Mouse (Mus musculus) megakaryocyte-erythroid progenitor cell, adult 5-6 weeks (primary cell): ENCODE data around the gene Olfr874. TPM values are rescaled to one million over a fixed set of nuclear protein-coding genes. Genes with fewer than 3 reads are reported as not detected.
A peak's percentile ranks its signal among the peaks of the same experiment; 100 is the strongest.
"Not testable (repeated sequence)": the region's sequence is repeated elsewhere in the genome, so short reads cannot be mapped to it uniquely, and the experiment has no call there.

Experiments used
- ATAC-seq: replicated peaks from 2 replicates; pipeline ENCODE4 v1.8.0; 2016; ENCODE audit warnings: mild to moderate bottlenecking, inconsistent platforms; ENCODE audit not compliant: severe bottlenecking, poor library complexity, low FRiP score, low TSS enrichment
- total RNA-seq, 2 experiments: library from RNA; stranded (forward) in 1 of 2; stranded (reverse) in 1 of 2; fragments of 200-1000, 215-1000 nt in 1 of 2; fragments of >200 nt in 1 of 2; fragmentation: Nextera tagmentation in 1 of 2; gene quantifications; 2 replicates each; pipeline ENCODE4 v1.2.3; 2014 to 2017

Gene Olfr874
- total RNA-seq (2014; fragmentation: Nextera tagmentation): not detected in 2 replicates
- total RNA-seq (2017): not detected in 2 replicates

GRCm38 (mm10) chr9:37744806-37745205 is at the start of gene Olfr874:
Olfr874 (plus strand) TSS chr9:37745106.
- no peak for ATAC-seq

- ATAC-seq: no peak
Observed at GRCm38 (mm10) chr9:37716150-37716549, 28.8 kb upstream of the Olfr874 start, which contains the start of gene Olfr160. Olfr160 (minus strand) TSS chr9:37716250.

- ATAC-seq: no peak
Observed at GRCm38 (mm10) chr9:37734310-37734709, 10.6 kb upstream of the Olfr874 start.

GRCm38 (mm10) chr9:37750319-37751075 is 5.6 kb downstream of the Olfr874 start:
- ATAC-seq: no peak

GRCm38 (mm10) chr9:37751467-37751866 is 6.6 kb downstream of the Olfr874 start:
- ATAC-seq: no peak

- ATAC-seq: no peak
Observed at GRCm38 (mm10) chr9:37752006-37752405, 7.1 kb downstream of the Olfr874 start.

- no peak for ATAC-seq
Observed at GRCm38 (mm10) chr9:37761728-37762127, 16.8 kb downstream of the Olfr874 start.

GRCm38 (mm10) chr9:37762541-37762940 is 17.6 kb downstream of the Olfr874 start:
- ATAC-seq: 0 out of 2 replicates have a peak, but pooled peaks have one; percentile 55

GRCm38 (mm10) chr9:37770661-37771060 is 25.8 kb downstream of the Olfr874 start:
- no peak for ATAC-seq

GRCm38 (mm10) chr9:37771759-37772158 is 26.9 kb downstream of the Olfr874 start, which contains the start of gene Olfr875:
Olfr875 (plus strand) TSS chr9:37771857.
- ATAC-seq: no peak

- ATAC-seq: no peak
Observed at GRCm38 (mm10) chr9:37782766-37783260, 37.9 kb downstream of the Olfr874 start.

- ATAC-seq: not testable (repeated sequence)
Observed at GRCm38 (mm10) chr9:37783394-37784387, 38.8 kb downstream of the Olfr874 start.

GRCm38 (mm10) chr9:37786411-37786810 is 41.5 kb downstream of the Olfr874 start:
- no peak for ATAC-seq

Other genes with a start within 250 kb of the Olfr874 start
- 0.45 TPM in 1 of 2 replicates, not detected in the other for gene Esam, start 217.0 kb upstream of the Olfr874 start, total RNA-seq (2014; fragmentation: Nextera tagmentation)
- gene Esam, start 217.0 kb upstream of the Olfr874 start, total RNA-seq (2017): 2.1 and 4.5 TPM in 2 replicates
- gene Vsig2, start 205.9 kb upstream of the Olfr874 start, total RNA-seq (2014; fragmentation: Nextera tagmentation): not detected in 2 replicates
- not detected in 2 replicates for gene Vsig2, start 205.9 kb upstream of the Olfr874 start, total RNA-seq (2017)
- 16.8 and 21.8 TPM in 2 replicates for gene Nrgn, start 192.2 kb upstream of the Olfr874 start, total RNA-seq (2014; fragmentation: Nextera tagmentation)
- gene Nrgn, start 192.2 kb upstream of the Olfr874 start, total RNA-seq (2017): 7.1 and 8.3 TPM in 2 replicates
- 15.3 and 16.8 TPM in 2 replicates for gene Siae, start 189.4 kb upstream of the Olfr874 start, total RNA-seq (2014; fragmentation: Nextera tagmentation)
- 9.6 and 11.3 TPM in 2 replicates for gene Siae, start 189.4 kb upstream of the Olfr874 start, total RNA-seq (2017)
- gene Spa17, start 131.4 kb upstream of the Olfr874 start, total RNA-seq (2014; fragmentation: Nextera tagmentation): 3.5 and 9.8 TPM in 2 replicates
- 6.2 TPM in 1 of 2 replicates, not detected in the other for gene Spa17, start 131.4 kb upstream of the Olfr874 start, total RNA-seq (2017)
- 80.1 and 93.1 TPM in 2 replicates for gene Tbrg1, start 87.8 kb upstream of the Olfr874 start, total RNA-seq (2014; fragmentation: Nextera tagmentation)
- 62.7 and 74.2 TPM in 2 replicates for gene Tbrg1, start 87.8 kb upstream of the Olfr874 start, total RNA-seq (2017)
- gene Panx3, start 75.9 kb upstream of the Olfr874 start, total RNA-seq (2014; fragmentation: Nextera tagmentation): not detected in 2 replicates
- gene Panx3, start 75.9 kb upstream of the Olfr874 start, total RNA-seq (2017): not detected in 2 replicates
- not detected in 2 replicates for gene Olfr160, start 28.9 kb upstream of the Olfr874 start, total RNA-seq (2014; fragmentation: Nextera tagmentation)
- not detected in 2 replicates for gene Olfr160, start 28.9 kb upstream of the Olfr874 start, total RNA-seq (2017)
- gene Olfr875, start 26.8 kb downstream of the Olfr874 start, total RNA-seq (2014; fragmentation: Nextera tagmentation): not detected in 2 replicates
- gene Olfr875, start 26.8 kb downstream of the Olfr874 start, total RNA-seq (2017): not detected in 2 replicates
- gene Olfr876, start 57.9 kb downstream of the Olfr874 start, total RNA-seq (2014; fragmentation: Nextera tagmentation): not detected in 2 replicates
- gene Olfr876, start 57.9 kb downstream of the Olfr874 start, total RNA-seq (2017): not detected in 2 replicates
- not detected in 2 replicates for gene Olfr877, start 109.2 kb downstream of the Olfr874 start, total RNA-seq (2014; fragmentation: Nextera tagmentation)
- not detected in 2 replicates for gene Olfr877, start 109.2 kb downstream of the Olfr874 start, total RNA-seq (2017)
- not detected in 2 replicates for gene Olfr145, start 151.6 kb downstream of the Olfr874 start, total RNA-seq (2014; fragmentation: Nextera tagmentation)
- gene Olfr145, start 151.6 kb downstream of the Olfr874 start, total RNA-seq (2017): not detected in 2 replicates
- not detected in 2 replicates for gene Olfr878, start 172.7 kb downstream of the Olfr874 start, total RNA-seq (2014; fragmentation: Nextera tagmentation)
- gene Olfr878, start 172.7 kb downstream of the Olfr874 start, total RNA-seq (2017): not detected in 2 replicates
- not detected in 2 replicates for gene Olfr881, start 246.7 kb downstream of the Olfr874 start, total RNA-seq (2014; fragmentation: Nextera tagmentation)
- not detected in 2 replicates for gene Olfr881, start 246.7 kb downstream of the Olfr874 start, total RNA-seq (2017)